Mouse (Mus musculus) cerebral cortex, adult 2 months (tissue): ENCODE data around the gene Zfp574.

Experiments used
- WGBS: fragments of 180-500 bp; shearing (Covaris S2); methylation state at CpG from one replicate; pipeline ENCODE4 v1.1.7; 2018; 5-methylcytosine and 5-hydroxymethylcytosine counted together

The Zfp574 gene

GRCm38 (mm10) chr7:25072716-25073390 lies 486 bp downstream of the Zfp574 start:
- WGBS: under 1% methylated on average over 23 of the region's 33 CpGs

- WGBS: 38% methylated on average over 8 of the region's 8 CpGs
These were observed 1.6 kb downstream of the Zfp574 start for GRCm38 (mm10) chr7:25073924-25074323.

GRCm38 (mm10) chr7:25076296-25076662 lies 3.9 kb downstream of the Zfp574 start:
- 15% methylated on average over 7 of the region's 7 CpGs for WGBS

- under 1% methylated on average over 55 of the region's 56 CpGs for WGBS
These were observed 4.5 kb downstream of the Zfp574 start for GRCm38 (mm10) chr7:25076663-25077413.

- under 1% methylated on average over 30 of the region's 33 CpGs for WGBS
These were observed 5.0 kb downstream of the Zfp574 start for GRCm38 (mm10) chr7:25077414-25077755.

- WGBS: 77% methylated on average over 12 of the region's 12 CpGs
These were observed 7.2 kb downstream of the Zfp574 start for GRCm38 (mm10) chr7:25079496-25080026.

GRCm38 (mm10) chr7:25080431-25080830 lies 8.1 kb downstream of the Zfp574 start:
- 91% methylated on average over 13 of the region's 13 CpGs for WGBS

- 66% methylated on average over 4 of the region's 4 CpGs for whole genome bisulfite sequencing
These were observed 10.1 kb downstream of the Zfp574 start for GRCm38 (mm10) chr7:25082510-25082909.

GRCm38 (mm10) chr7:25084621-25085020 lies 12.3 kb downstream of the Zfp574 start:
- WGBS: 57% methylated on average over 5 of the region's 5 CpGs

- whole genome bisulfite sequencing: 54% methylated on average over 3 of the region's 3 CpGs
These were observed 14.3 kb downstream of the Zfp574 start for GRCm38 (mm10) chr7:25086656-25087055.

GRCm38 (mm10) chr7:25087256-25087912 lies 15.0 kb downstream of the Zfp574 start:
- WGBS: 70% methylated on average over 10 of the region's 10 CpGs

GRCm38 (mm10) chr7:25087972-25088371 lies 15.6 kb downstream of the Zfp574 start:
- WGBS: 69% methylated on average over 5 of the region's 5 CpGs

GRCm38 (mm10) chr7:25088531-25088930 lies 16.2 kb downstream of the Zfp574 start:
- WGBS: 35% methylated on average over 10 of the region's 10 CpGs

- WGBS: 43% methylated on average over 11 of the region's 11 CpGs
These were observed 16.6 kb downstream of the Zfp574 start for GRCm38 (mm10) chr7:25088968-25089367.

GRCm38 (mm10) chr7:25089875-25090274 lies 17.5 kb downstream of the Zfp574 start:
- 65% methylated on average over 10 of the region's 10 CpGs for WGBS

GRCm38 (mm10) chr7:25098169-25098568 lies 25.8 kb downstream of the Zfp574 start:
- WGBS: 66% methylated on average over 3 of the region's 3 CpGs

- 56% methylated on average over 4 of the region's 4 CpGs for WGBS
These were observed 27.2 kb downstream of the Zfp574 start for GRCm38 (mm10) chr7:25099581-25099980.

GRCm38 (mm10) chr7:25105411-25106160 lies 33.2 kb downstream of the Zfp574 start:
- WGBS: 14% methylated on average over 17 of the region's 17 CpGs

GRCm38 (mm10) chr7:25106790-25107502 lies 34.6 kb downstream of the Zfp574 start:
- 61% methylated on average over 16 of the region's 17 CpGs for WGBS

- WGBS: 81% methylated on average over 12 of the region's 12 CpGs
These were observed 37.0 kb downstream of the Zfp574 start for GRCm38 (mm10) chr7:25109355-25109754.

- 91% methylated on average over 9 of the region's 9 CpGs for WGBS
These were observed 38.0 kb downstream of the Zfp574 start for GRCm38 (mm10) chr7:25110336-25110735.
